Mouse (Mus musculus) left cerebral cortex, postnatal 10 days (tissue): ENCODE data around the gene Gga3. TPM values are rescaled to one million over a fixed set of nuclear protein-coding genes. Genes with fewer than 3 reads are reported as not detected.

Experiments used
- DNase-seq, 2 experiments: peaks; one replicate each; pipeline ENCODE4 v3.0.0; 2021 to 2022; ENCODE audit warnings: low spot score in 2 of 2, mixed read lengths in 1 of 2; ENCODE audit errors: extremely low spot score in 1 of 2
- intact Hi-C: fragments of 180-260 bp; cut with DNase I; formaldehyde crosslinking; loops from one replicate; pipeline ENCODE4 v1.15.1; 2025
- total RNA-seq, 2 experiments: library from RNA; stranded (reverse); gene quantifications; 2 replicates each; pipeline ENCODE4 v1.2.3; 2021

Gene Gga3
- total RNA-seq, 2 experiments from 2014 or later: 51.4 to 65.1 TPM

DNA sequence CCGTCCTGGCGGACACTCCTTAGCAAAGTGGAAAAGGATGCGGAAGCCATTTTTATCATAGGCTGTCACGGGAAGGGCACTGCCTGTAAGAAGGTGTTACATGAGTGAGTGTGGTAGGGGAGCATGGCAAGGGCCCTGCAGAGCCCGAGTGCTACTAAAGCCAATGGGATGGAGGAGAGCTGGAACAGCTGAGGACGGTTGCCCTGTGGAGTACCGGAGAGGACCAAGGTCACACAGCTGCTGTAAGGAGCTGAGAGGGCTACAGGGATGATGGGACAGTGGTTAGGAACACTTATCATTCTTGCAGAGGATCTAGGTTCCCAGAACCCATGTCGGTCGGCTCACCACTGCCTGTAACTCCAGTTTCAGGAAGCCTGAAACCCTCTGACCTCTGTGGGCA, 17.4 kb downstream of the Gga3 start:
- intact Hi-C loops: no loop called here

DNA sequence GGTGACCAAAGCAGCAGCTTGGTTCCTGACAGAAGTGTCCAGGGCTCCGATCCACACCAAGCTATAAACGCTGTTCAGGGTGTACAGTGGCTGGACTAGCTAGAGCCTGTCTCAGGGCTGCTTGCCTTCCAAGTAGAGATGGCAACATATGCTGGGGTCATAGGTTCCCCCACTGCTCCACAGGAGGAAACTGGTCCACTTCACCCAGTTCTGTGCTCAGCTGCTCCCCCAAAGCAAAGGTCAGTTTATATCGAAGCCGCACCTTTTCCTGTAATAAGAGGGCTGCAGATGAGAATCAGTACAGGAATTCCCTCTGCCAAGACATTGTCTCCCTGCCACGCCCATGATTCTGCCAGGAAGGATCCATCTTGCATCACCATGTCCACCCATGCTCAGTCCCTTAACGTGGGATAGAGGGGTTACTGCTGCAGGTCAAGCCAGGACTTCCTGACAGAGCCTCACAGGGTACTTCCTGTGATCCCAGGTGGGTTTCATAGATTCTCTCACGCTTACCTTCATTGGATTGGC, 18.2 kb downstream of the Gga3 start:
- no peak for DNase-seq
- intact Hi-C loops: no loop called here

More for the DNA sequence above, 17.4 kb downstream of the Gga3 start:
- no peak for DNase-seq

DNA sequence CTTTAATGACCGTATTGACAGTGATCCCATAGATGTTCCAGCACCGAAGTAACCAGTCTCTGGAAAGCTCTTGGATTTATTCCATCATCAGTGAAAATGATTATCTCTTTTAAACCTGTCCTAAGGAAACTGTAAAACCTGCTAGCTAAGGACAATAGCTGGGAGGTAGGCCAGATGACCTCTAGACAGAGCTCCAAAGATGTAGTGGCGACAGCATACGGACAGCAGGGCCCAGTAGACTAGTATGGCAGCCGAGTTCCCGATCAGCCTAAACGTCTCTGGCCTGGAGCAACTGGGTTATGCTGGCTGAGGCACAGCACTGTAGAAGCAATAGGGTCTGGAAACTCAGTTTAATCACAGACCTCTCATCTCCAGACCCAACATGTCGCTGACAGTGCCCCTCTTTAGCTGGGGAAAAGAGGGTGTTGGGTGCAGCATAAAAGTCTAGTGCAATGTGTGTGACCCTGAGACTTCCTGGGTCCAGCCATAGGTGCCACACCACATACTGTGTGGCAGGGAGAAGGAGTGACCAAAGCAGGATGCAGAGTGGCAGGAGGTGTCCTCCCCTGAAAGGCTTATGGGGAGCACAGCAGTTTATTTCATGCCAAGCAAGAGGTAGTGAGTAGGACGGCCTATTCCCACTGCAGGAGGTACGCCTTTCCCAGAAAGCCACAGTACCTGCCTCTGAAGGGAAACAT, 19.3 kb downstream of the Gga3 start:
- no peak for DNase-seq
- intact Hi-C loops: no loop called here

DNA sequence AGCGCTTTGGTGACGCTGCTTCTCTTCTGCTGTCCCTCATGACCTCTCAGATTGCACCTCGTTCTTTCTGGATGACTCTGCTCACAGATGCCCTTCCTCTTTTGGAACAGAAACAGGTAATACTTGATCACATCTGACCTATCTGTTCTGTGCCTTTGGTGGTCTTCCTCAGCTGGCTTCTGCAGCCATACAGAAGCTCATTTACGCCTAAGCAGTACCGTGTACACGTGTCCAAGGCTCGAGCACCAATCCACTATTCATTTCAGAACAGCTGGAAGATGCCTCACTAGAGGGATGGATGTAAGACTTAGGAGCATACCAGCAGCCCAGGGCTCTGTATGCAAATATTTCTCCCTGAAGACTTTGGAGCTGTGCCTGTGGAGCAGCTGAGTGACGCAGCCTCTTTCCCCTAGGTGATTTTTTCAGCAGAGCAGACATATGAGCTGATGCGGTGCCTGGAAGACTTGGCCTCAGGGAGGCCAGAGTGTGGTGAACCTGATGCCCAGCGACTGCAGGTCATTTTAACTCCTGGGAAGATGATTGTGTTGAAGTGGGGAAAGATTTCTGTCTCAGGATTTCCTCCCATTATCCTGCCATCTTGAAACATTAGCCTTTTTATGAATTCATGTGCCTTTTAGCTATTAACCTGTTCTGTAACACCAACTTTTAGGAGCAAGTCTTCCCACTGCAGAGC, 20.8 kb downstream of the Gga3 start:
- intact Hi-C loops: no loop called here
- no peak for DNase-seq

DNA sequence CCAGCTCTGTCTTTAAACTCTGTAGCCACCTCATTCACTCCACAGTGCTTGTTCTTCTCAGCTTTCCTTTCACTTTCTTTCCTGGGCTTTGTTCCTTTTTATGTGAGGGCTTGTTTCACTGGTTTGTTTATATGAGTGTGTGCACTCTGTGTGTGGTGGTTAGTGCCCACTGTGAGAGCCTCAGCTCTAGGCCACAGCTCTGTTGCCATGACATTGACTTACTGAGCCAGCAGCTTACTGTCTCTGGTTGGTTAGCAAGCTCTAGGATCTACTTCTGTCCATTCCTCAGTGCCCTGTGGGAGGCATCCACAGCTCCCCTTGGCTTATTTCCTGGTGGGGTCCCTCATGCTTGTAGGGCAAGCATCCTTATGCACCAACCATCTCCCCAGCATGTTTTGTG, 24.8 kb downstream of the Gga3 start:
- intact Hi-C loops: no loop called here
- no peak for DNase-seq

DNA sequence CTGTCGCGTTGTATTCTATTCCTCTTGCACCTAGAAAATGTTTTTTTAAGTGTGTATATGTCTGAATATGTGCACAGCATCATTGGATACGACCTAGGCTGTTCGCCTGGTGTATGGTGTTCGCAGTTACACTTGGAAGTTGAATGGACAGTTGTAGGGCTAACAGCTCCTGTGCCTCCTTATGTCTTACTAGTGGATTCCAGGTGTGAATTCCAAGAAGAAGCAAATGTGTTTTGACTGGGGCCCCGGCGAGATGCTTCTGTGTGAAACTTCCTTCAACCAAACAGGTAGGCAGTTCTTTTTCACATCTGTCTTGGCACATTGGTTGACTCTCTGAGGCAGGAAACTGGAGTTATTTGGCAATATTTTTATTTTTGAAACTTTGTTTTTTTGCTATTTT, 38.9 kb downstream of the Gga3 start:
- intact Hi-C loops: no loop called here
- DNase-seq: no peak

DNA sequence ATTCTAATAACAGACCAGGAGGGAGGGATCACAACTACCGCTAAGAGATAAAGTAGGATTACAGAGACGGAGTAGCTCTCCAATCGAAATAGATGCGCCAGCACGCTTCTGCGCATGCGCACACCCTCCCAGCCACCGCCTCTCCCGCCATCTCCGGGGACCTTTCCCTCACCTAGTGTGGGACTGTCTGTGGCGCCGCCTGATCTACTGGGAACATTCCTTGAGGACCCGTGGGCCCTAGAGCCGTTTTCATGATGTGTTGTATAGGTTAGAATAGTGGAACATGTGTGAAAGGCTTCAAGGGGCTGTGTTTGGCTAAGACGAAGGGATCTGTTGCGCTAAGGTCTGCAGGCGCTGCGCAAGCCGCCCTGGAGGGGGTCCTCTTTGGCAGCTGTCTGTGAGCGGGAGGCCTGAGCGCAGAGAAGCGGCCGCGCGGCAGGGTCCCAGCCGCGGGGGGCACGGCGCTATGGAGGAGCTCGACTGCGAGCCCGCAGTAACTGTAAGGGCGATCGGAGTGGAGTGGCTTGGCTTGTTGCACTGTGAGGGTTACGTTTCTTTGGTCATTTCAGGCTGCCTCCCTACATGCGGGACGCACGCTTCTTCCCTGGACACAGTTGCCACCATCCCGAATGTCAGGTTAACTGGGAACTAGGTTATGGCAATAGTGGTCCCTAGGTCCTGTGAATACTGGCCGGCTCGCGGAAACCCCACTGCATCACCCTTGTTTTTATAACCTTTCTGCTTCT, 39.6 kb downstream of the Gga3 start, which contains the start of gene Nup85:
Nup85 (plus strand) TSS at position 371 of the 746 bp plus-strand sequence.
- intact Hi-C loops: no loop called here
- peak; percentile 93 to 97 for DNase-seq

DNA sequence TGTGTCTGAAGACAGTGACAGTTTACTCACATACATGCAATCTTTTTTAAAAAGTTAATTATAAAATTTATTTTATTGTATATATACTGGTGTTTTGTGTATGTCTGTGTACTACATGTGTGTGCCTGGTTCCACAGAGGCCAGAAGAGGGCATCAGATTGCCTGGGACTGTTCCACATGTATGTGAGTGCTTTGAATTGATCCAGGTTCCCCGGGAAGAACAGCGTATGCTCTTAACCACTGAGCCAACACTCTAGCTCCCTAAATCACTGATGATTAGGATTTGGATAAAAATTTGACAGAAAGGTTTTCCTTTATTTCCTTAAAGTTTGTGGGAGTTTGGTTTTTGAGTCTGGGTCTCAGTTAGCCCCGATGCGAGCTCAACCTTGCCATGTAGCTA, 40.4 kb downstream of the Gga3 start:
- DNase-seq: no peak
- intact Hi-C loops: no loop called here

DNA sequence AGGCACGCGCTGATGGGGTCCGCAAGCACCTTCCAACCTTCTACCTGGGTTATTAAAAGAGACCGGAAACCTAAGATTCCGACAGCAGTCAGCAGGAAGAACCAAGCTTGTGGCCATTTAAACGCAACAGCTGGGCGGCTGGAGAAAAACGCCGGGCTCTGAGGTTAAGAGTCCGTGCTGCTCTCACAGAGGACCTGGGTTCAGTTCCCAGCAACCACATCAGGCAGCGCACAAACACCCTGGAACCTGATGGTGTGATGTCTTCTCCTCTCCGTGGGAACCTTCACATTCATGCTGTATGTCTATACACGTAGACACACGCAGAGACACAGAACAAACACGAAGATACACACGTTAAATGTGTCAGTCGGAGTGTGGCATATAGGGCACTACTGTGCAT, 48.1 kb downstream of the Gga3 start:
- intact Hi-C loops: no loop called here
- DNase-seq: no peak

DNA sequence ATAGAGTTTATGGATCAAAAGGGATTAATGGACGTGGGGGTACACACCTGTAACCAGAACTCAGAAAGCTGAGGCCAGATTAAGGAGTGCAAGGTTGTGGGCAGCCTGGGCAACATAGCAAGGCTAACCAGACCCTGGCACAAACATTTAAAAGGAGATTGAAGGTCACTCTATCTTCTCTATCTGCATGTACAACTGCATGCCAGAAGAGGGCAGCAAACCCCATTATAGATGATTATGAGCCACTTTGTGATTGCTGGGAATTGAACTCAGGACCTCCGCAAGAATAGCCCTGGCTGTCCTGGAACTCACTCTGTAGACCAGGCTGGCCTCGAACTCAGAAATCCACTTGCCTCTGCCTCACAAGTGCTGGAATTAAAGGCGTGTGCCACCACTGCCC, 51.1 kb downstream of the Gga3 start:
- DNase-seq: no peak
- intact Hi-C loops: no loop called here

DNA sequence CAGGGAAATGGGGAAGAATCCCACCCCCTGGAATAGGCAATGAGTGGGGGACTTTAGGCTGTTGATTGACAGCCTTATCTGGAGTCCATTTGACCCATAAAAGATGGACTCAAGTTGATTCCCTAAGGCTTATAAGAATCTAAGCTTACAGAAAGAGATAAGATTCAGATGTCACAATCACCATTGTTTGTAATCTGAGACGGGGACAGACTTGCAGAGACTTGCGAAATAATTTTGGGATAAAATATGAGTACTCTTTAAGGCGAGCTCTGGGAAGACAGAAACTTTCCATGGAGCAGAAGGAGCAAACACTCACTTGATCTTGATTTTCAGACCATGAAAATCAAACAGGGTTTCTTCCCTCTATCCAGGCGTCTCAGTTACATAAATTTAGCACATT, 60.3 kb downstream of the Gga3 start:
- DNase-seq: no peak
- intact Hi-C loops: no loop called here

DNA sequence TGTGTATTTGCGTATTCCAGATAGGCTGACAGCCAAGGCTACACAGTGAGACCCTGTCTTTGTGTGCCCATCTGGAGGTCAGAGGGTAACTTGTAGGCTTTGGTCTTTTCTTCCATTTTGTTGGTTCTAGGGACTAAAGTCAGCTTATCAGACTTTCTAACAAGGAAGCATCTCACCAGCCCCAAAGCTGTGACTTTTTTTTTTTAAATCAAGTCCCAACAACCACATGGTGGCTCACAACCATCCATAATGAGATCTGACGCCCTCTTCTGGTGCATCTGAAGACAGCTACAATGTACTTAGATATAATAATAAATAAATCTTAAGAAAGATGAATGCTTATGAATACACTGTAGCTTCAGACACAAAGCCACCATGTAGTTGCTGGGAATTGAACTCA, 65.8 kb downstream of the Gga3 start:
- intact Hi-C loops: no loop called here
- no peak for DNase-seq

DNA sequence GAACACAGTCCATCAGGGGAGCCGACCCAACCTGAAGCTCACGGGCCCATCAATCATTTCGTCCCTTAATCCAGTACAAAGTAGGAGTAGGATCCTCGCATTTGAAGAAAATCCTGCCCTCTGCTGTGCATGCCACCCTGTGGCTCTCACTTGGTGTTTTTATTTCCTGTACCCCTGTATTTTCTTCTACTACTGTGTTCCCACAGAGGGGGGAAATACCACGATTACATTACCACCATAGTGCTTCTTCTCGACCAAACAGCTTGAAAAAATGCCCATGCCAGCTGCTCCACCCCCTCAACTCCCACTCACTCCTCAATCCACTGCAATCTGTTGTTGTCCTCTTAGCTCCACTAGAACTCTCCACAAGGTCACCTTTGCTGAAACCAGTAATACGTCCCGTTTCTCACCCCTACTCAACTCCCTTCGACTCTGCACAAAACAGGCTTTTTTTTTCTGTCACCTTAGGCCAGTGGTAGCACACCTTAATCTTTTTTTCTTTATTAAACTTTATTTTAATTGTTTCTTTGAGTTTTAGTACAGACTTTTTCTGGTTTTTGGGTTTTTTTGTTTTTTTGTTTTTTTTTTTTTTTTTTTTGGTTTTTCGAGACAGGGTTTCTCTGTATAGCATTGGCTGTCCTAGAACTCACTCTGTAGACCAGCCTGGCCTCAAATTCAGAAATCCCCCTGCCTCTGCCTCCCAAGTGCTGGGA, 66.8 kb downstream of the Gga3 start:
- intact Hi-C loops: no loop called here

DNA sequence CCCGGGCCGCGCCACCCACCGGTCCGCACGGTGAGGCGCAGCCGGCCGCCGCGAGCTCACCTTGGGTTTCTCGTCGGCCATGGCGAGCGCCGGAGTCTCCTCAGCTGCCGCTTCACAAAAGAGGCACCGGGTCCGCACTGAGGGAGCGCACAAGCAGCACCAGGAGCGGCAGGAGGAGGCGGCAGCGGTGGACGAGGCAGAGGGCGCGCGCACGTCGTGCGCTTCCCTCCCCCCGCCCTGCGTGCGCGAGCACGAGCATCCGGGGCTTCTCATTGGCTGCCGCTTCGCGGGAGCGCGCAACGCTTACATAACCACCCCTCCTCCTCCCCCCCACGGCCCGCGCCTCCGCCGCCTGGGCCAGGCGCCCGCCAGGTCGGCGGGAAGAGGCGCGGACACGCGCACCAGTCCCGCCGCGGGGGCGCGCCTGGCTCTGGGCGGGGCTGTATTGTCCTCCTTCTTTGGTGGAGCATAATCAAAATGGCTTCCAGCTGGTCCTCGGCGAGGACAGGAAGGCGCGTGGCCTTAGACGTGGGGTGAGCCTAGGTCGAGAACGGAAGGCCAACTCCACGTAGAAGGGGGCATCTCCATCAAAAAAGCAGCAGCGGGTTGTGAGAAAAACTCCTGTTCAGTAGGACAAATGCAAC, 67.7 kb downstream of the Gga3 start, which contains the start of gene Sumo2:
Sumo2 (minus strand) TSS at position 239 of the 644 bp plus-strand sequence.
- peak; percentile 95 to 99 for DNase-seq
- intact Hi-C loops: no loop called here

More for the DNA sequence above, 66.8 kb downstream of the Gga3 start:
- no peak for DNase-seq

DNA sequence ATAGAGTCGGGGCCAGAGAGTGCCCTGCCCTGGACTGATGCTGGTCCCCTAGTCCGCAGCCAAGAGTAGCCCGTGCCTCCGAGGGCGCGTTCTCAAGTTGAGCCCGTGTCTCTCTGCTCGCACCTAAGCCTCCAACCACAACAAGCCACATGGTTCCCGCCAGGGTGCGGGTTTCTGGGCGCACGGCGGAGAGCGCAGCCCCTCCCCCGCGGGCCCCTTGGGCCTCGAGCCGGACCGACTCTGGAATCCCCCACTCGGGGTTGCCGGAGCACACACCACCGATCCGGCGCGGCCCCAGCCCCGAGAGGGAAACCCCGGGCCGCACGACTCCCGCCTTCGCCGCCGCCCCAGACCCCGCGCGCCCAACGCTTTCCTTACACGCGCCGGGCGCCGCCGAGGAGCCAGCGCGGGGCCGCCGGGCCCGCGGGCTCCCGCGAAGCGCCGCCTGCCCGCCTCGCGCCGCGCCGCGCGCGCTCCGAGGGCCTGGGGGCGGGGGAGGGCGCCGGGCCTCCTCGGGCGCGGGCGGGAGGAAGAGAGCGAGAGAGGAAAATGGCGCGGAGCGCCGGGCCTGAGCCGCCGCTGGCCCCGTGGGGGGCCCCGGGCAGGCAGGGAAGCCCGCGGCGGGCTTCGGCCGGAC, 68.3 kb downstream of the Gga3 start:
- peak in 1 of 2 experiments; percentile 87 for DNase-seq
- intact Hi-C loops: no loop called here

DNA sequence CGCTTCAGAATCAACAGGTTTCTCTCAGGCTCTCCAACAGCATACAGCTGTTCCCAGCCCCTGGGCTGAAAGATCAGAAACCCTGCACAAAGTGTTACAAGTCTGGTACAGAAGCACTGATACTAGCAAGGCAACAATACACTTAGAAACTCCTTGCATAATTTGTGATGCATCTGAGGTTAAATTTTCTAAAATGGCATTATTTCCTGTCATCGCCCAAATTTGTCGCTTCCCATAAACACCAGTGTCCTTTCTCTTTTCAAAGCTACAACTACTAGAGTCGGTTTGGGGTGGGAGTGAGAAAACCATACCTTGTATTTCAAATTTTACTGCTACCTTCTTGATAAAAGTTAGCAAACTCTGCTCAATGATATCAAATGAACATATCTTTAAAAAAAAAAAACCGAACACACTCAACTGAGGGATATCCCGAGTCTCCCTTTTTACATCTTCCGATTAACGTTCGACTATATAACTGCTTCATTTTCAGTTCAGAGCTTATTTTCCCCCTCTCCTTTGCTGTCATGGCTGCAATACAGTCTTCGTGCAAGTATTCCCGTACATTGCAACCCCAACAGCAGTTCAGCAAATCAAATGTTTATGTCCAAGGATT, 69.0 kb downstream of the Gga3 start:
- DNase-seq: no peak
- intact Hi-C loops: no loop called here
